Mouse (Mus musculus): ENCODE results near the gene Kif26a.

Gene Kif26a

DNA sequence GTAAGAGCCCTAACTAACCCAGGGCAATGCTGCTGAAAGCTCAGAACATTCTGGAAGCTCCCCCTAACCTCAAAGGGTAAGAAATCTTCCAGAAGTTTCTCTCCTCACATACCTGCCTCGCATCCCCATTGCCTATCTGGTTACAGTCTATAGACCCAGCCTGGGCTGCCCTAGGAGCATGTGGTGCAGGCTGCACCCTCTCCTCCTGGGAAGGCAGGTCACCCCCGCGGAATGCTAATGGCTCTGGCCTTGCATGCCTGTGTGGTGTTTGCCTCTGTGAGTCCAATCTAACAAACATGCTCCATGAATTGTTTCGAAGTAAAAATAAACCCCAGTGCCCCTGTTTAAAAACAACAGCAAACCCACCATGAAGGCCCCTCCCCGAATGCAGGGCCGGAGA, 75.3 kb downstream of the Kif26a start:
- DNase-seq (ENCODE audit: low spot score), result no peak

DNA sequence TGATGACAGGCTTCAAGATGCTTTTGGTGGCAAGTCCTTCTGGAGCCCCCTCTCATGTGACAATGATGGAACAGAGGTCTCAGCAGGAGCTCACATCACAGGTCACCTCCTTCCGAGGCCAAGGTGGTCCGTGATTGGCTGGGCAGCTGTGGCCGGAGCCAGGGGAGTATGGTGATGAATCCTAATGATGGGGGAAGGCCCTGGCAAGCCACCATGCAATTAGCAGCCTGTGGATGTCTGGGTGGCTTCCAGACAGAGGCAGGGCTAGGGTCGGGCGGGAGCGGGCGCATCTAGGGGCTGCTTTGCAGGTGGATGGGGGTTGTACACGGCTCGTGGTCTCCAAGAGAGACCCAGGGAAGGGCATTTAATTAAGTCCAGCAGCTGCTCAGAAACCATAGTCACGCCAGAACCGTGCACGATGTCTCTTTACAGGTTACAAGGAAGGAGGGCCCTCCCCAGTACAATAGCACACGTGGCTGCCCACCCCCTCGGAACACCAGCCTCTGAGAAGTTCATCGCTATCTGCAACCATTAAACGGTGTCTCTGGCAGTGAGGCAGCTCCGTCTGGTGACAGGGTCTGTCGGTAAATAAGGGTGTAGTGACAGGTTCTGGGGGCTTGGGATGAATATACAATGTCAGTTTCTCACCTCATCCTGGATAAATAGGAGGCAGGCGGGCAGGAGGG, 75.9 kb downstream of the Kif26a start:
- no peak for DNase-seq (ENCODE audit: low spot score)

GRCm38 (mm10) chr12:112223721-112224337, 77.8 kb downstream of the Kif26a start:
- DNase-seq (ENCODE audit: low spot score), result no peak

DNA sequence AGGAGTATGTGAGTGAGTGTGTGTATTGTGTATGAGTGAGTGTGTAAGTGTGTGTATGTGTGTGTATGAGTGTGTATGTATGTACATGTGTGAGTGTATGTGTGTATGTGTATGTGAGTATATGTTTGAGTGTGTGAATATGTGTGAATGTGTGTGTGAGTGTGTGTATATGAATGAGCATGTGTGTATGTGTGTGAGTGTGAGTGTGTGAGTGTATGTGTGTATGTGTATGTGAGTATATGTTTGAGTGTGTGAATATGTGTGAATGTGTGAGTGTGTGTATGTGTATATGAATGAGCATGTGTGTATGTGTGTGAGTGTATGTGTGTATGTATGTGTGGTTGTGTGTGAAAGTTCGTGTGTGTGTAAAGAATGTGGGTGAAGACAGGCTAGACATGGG, 80.2 kb downstream of the Kif26a start:
- DNase-seq (ENCODE audit: low spot score), result no peak

GRCm38 (mm10) chr12:112226656-112227055, 80.6 kb downstream of the Kif26a start:
- DNase-seq (ENCODE audit: low spot score), result no peak

DNA sequence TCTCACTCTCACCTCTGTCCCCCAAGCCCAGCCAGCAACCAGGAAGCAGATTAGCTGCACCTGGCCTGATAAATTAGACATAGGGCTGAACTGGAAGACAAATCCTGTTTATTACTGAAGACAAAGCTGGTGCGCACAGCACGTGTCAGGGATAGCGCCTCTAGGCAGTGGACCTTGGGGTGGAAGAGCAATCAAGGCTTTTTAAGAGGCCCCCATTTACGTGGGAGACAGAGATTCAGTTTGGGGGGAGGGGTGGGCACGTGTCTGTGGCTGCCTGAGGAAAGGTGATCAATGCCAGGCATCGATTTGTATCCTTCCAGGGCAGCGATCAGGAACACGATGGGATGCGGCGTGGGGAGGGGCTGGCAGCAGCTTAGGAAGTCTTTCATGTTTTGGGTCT, 83.1 kb downstream of the Kif26a start:
- DNase-seq (ENCODE audit: low spot score), result no peak

DNA sequence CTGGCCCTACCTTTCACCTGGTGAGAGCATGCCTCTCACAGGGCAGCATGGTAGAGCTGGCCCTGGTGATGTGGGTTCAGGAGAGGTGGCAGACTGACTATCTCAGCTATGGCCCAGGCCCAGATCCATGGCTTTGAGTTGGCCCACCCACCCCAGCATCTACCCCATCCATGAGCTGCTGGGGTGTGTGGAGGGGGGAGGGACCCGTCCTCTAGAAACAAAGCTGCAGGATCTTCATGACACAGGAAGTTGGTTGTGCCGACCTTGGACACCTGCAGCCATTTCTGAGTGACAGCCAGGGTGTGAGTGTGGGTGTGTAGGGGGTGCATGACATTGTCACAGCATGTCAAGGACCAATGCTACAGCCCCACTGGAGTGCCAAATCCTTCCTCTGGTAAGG, 84.2 kb downstream of the Kif26a start:
- DNase-seq (ENCODE audit: low spot score), result no peak
